Mouse (Mus musculus): ENCODE measurements around the gene Srp72. TPM values are rescaled to one million over a fixed set of nuclear protein-coding genes. Genes with fewer than 3 reads are reported as not detected.

The Srp72 gene
- 87.6 and 95.2 TPM in 2 replicates for polyA plus RNA-seq (2014; fragmentation: Nextera tagmentation; extraction: Ambion mirVana)

GRCm38 (mm10) chr5:76974554-76975285, at the start of gene Srp72:
Srp72 (plus strand) TSS chr5:76974683.
- Histone ChIP-seq H3K4me2 (replicated peaks) (peak within 1 kb of the TSS; percentile 77), H3K4me3 (replicated peaks; ENCODE audit: low read length) (peak within 1 kb of the TSS; percentile 81)
- WGBS: under 1% methylated on average over 60 of the region's 60 CpGs

GRCm38 (mm10) chr5:76928124-76928832, 46.2 kb upstream of the Srp72 start:
- no peak for ATAC-seq (ENCODE audit: low FRiP score)
- no peak for DNase-seq (ENCODE audit: low spot score)
- Histone ChIP-seq H3K4me1 (replicated peaks; ENCODE audit: control insufficient read depth, insufficient read depth, low read length) (no peaks in the 10 kb centered on the region), H3K9me3 (ENCODE audit: control insufficient read depth, low read length) (peaks cover 14% of the 10 kb centered on the region), H3K4me2 (replicated peaks) (no peak overlapping the region), H3K4me3 (replicated peaks; ENCODE audit: low read length) (no peak overlapping the region), H3K27me3 (ENCODE audit: control insufficient read depth, insufficient read depth, low read length) (no peaks in the 10 kb centered on the region), H3K9ac (no peak overlapping the region), H3K27ac (no peak overlapping the region), H3K36me3 (replicated peaks; ENCODE audit: control insufficient read depth, insufficient read depth) (peaks cover 28% of the 10 kb centered on the region; the same call in 1 of the 2 replicates)
- 81% methylated on average over 16 of the region's 16 CpGs for WGBS

More at GRCm38 (mm10) chr5:76974554-76975285, at the start of gene Srp72:
- Histone ChIP-seq H3K4me1 (replicated peaks; ENCODE audit: control insufficient read depth, insufficient read depth, low read length) (peaks cover 15% of the 10 kb centered on the region), H3K27ac (peak within 1 kb of the TSS; percentile 87), H3K9ac (peak within 1 kb of the TSS; percentile 82), H3K36me3 (replicated peaks; ENCODE audit: control insufficient read depth, insufficient read depth) (peaks cover 25% of the 10 kb centered on the region), H3K27me3 (ENCODE audit: control insufficient read depth, insufficient read depth, low read length) (no peaks in the 10 kb centered on the region), H3K9me3 (ENCODE audit: control insufficient read depth, low read length) (no peaks in the 10 kb centered on the region)
- peak; percentile 96 for ATAC-seq (ENCODE audit: low FRiP score)
- DNase-seq (ENCODE audit: low spot score): peak; percentile 88

GRCm38 (mm10) chr5:76929180-76929877, 45.2 kb upstream of the Srp72 start:
- 87% methylated on average over 7 of the region's 7 CpGs for WGBS

GRCm38 (mm10) chr5:76939717-76940116, 34.8 kb upstream of the Srp72 start:
- Histone ChIP-seq H3K27ac (no peak overlapping the region), H3K9ac (no peak overlapping the region), H3K4me1 (replicated peaks; ENCODE audit: control insufficient read depth, insufficient read depth, low read length) (no peaks in the 10 kb centered on the region), H3K9me3 (ENCODE audit: control insufficient read depth, low read length) (no peaks in the 10 kb centered on the region), H3K4me3 (replicated peaks; ENCODE audit: low read length) (no peak overlapping the region), H3K4me2 (replicated peaks) (no peak overlapping the region), H3K27me3 (ENCODE audit: control insufficient read depth, insufficient read depth, low read length) (no peaks in the 10 kb centered on the region), H3K36me3 (replicated peaks; ENCODE audit: control insufficient read depth, insufficient read depth) (no peaks in the 10 kb centered on the region)
- DNase-seq (ENCODE audit: low spot score) (no peak), ATAC-seq (ENCODE audit: low FRiP score) (no peak)
- WGBS: 93% methylated on average over 8 of the region's 8 CpGs

More at GRCm38 (mm10) chr5:76929180-76929877, 45.2 kb upstream of the Srp72 start:
- no peak overlapping the region for H3K4me2 ChIP-seq (replicated peaks)
- H3K9me3 ChIP-seq (ENCODE audit: control insufficient read depth, low read length): peaks cover 14% of the 10 kb centered on the region
- no peak overlapping the region for H3K27ac ChIP-seq
- H3K36me3 ChIP-seq (replicated peaks; ENCODE audit: control insufficient read depth, insufficient read depth): peaks cover 25% of the 10 kb centered on the region; the same call in 1 of the 2 replicates
- no peak for DNase-seq (ENCODE audit: low spot score)
- no peak for ATAC-seq (ENCODE audit: low FRiP score)
- no peaks in the 10 kb centered on the region for H3K27me3 ChIP-seq (ENCODE audit: control insufficient read depth, insufficient read depth, low read length)
- no peak overlapping the region for H3K4me3 ChIP-seq (replicated peaks; ENCODE audit: low read length)
- H3K9ac ChIP-seq: no peak overlapping the region
- H3K4me1 ChIP-seq (replicated peaks; ENCODE audit: control insufficient read depth, insufficient read depth, low read length): no peaks in the 10 kb centered on the region

GRCm38 (mm10) chr5:76941975-76942374, 32.5 kb upstream of the Srp72 start:
- Histone ChIP-seq H3K4me2 (replicated peaks) (no peak overlapping the region), H3K4me1 (replicated peaks; ENCODE audit: control insufficient read depth, insufficient read depth, low read length) (no peaks in the 10 kb centered on the region), H3K9ac (no peak overlapping the region), H3K27ac (no peak overlapping the region), H3K27me3 (ENCODE audit: control insufficient read depth, insufficient read depth, low read length) (no peaks in the 10 kb centered on the region), H3K9me3 (ENCODE audit: control insufficient read depth, low read length) (no peaks in the 10 kb centered on the region), H3K4me3 (replicated peaks; ENCODE audit: low read length) (no peak overlapping the region), H3K36me3 (replicated peaks; ENCODE audit: control insufficient read depth, insufficient read depth) (no peaks in the 10 kb centered on the region)
- DNase-seq (ENCODE audit: low spot score) (no peak), ATAC-seq (ENCODE audit: low FRiP score) (no peak)
- 95% methylated on average over 4 of the region's 4 CpGs for WGBS

- no peaks in the 10 kb centered on the region for H3K36me3 ChIP-seq (replicated peaks; ENCODE audit: control insufficient read depth, insufficient read depth)
- H3K4me3 ChIP-seq (replicated peaks; ENCODE audit: low read length): no peak overlapping the region
- no peak overlapping the region for H3K27ac ChIP-seq
- WGBS: 96% methylated on average over 4 of the region's 4 CpGs
- no peak overlapping the region for H3K9ac ChIP-seq
- H3K4me1 ChIP-seq (replicated peaks; ENCODE audit: control insufficient read depth, insufficient read depth, low read length): no peaks in the 10 kb centered on the region
- H3K9me3 ChIP-seq (ENCODE audit: control insufficient read depth, low read length): no peaks in the 10 kb centered on the region
- H3K27me3 ChIP-seq (ENCODE audit: control insufficient read depth, insufficient read depth, low read length): no peaks in the 10 kb centered on the region
- ATAC-seq (ENCODE audit: low FRiP score): no peak
- H3K4me2 ChIP-seq (replicated peaks): no peak overlapping the region
- DNase-seq (ENCODE audit: low spot score): no peak
These were observed 32.0 kb upstream of the Srp72 start for GRCm38 (mm10) chr5:76942505-76942904.

GRCm38 (mm10) chr5:76944965-76945677, 29.4 kb upstream of the Srp72 start:
- no peak for ATAC-seq (ENCODE audit: low FRiP score)
- H3K4me2 ChIP-seq (replicated peaks): no peak overlapping the region
- H3K9me3 ChIP-seq (ENCODE audit: control insufficient read depth, low read length): no peaks in the 10 kb centered on the region
- no peaks in the 10 kb centered on the region for H3K36me3 ChIP-seq (replicated peaks; ENCODE audit: control insufficient read depth, insufficient read depth)
- peaks cover 8% of the 10 kb centered on the region for H3K4me1 ChIP-seq (replicated peaks; ENCODE audit: control insufficient read depth, insufficient read depth, low read length)
- WGBS: 78% methylated on average over 6 of the region's 6 CpGs
- H3K27ac ChIP-seq: no peak overlapping the region
- no peaks in the 10 kb centered on the region for H3K27me3 ChIP-seq (ENCODE audit: control insufficient read depth, insufficient read depth, low read length)
- H3K4me3 ChIP-seq (replicated peaks; ENCODE audit: low read length): no peak overlapping the region
- DNase-seq (ENCODE audit: low spot score): no peak
- H3K9ac ChIP-seq: no peak overlapping the region

GRCm38 (mm10) chr5:76945678-76946033, 28.8 kb upstream of the Srp72 start:
- H3K9me3 ChIP-seq (ENCODE audit: control insufficient read depth, low read length): no peaks in the 10 kb centered on the region
- no peak overlapping the region for H3K4me2 ChIP-seq (replicated peaks)
- no peak overlapping the region for H3K4me3 ChIP-seq (replicated peaks; ENCODE audit: low read length)
- no peaks in the 10 kb centered on the region for H3K36me3 ChIP-seq (replicated peaks; ENCODE audit: control insufficient read depth, insufficient read depth)
- ATAC-seq (ENCODE audit: low FRiP score): no peak
- peaks cover 12% of the 10 kb centered on the region for H3K4me1 ChIP-seq (replicated peaks; ENCODE audit: control insufficient read depth, insufficient read depth, low read length)
- no peak overlapping the region for H3K9ac ChIP-seq
- DNase-seq (ENCODE audit: low spot score): no peak
- WGBS: 74% methylated on average over 2 of the region's 2 CpGs
- no peaks in the 10 kb centered on the region for H3K27me3 ChIP-seq (ENCODE audit: control insufficient read depth, insufficient read depth, low read length)
- no peak overlapping the region for H3K27ac ChIP-seq

- H3K4me1 ChIP-seq (replicated peaks; ENCODE audit: control insufficient read depth, insufficient read depth, low read length): peaks cover 13% of the 10 kb centered on the region
- H3K4me3 ChIP-seq (replicated peaks; ENCODE audit: low read length): no peak overlapping the region
- no peak for ATAC-seq (ENCODE audit: low FRiP score)
- no peak overlapping the region for H3K9ac ChIP-seq
- H3K9me3 ChIP-seq (ENCODE audit: control insufficient read depth, low read length): no peaks in the 10 kb centered on the region
- no peaks in the 10 kb centered on the region for H3K27me3 ChIP-seq (ENCODE audit: control insufficient read depth, insufficient read depth, low read length)
- H3K27ac ChIP-seq: no peak overlapping the region
- H3K36me3 ChIP-seq (replicated peaks; ENCODE audit: control insufficient read depth, insufficient read depth): no peaks in the 10 kb centered on the region
- no peak for DNase-seq (ENCODE audit: low spot score)
- no peak overlapping the region for H3K4me2 ChIP-seq (replicated peaks)
- 97% methylated on average over 4 of the region's 4 CpGs for WGBS
These were observed 27.3 kb upstream of the Srp72 start for GRCm38 (mm10) chr5:76947142-76947541.
